Mouse (Mus musculus): ENCODE results near the gene Fbxo44.

Gene Fbxo44

DNA sequence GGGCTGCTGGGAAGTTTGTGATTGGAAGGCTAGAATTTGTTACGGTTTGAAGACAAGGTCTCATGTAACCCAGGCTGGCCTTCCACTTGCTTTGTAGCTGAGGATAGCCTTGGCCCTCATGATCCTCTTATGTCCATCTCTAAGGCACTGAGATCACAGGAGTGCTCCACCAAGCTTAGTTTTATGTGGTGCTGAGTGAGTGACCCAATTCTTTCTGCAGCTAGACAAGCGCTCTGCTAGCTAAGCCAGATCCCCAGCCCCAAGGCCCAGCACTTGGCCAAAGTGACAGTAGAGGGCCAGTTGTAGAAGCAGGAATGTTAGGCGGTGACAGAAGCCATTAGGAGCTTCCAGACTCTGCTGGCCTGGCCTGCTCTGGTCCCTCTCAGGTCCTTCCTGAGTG, 56.1 kb downstream of the Fbxo44 start:
- H3K36me3 ChIP-seq (ENCODE audit: insufficient read depth, low read length), result no peaks in the 10 kb centered on the region
- peaks cover 23% of the 10 kb centered on the region for H3K27me3 ChIP-seq (ENCODE audit: insufficient read depth, low read length)
- no peak for TF ChIP-seq POU5F1 (IDR thresholded peaks at IDR 0.05; ENCODE audit: borderline replicate concordance, low read length)
- H3K4me3 ChIP-seq (replicated peaks; ENCODE audit: low read length), result no peak overlapping the region
- H3K4me1 ChIP-seq (replicated peaks; ENCODE audit: low read depth, low read length), result peaks cover 65% of the 10 kb centered on the region
- no peaks in the 10 kb centered on the region for H3K9me3 ChIP-seq (ENCODE audit: low read length)
